Mouse (Mus musculus): ENCODE measurements at regions not wholly inside any gene's neighbourhood (a gene's known extent, or its start where the extent isn't known, plus 50 kb on each side); places are given as distances from the start of the nearest gene placed in this dataset.

- no peak for TF ChIP-seq POLR2A (IDR thresholded peaks at IDR 0.05; ENCODE audit: borderline replicate concordance, low read depth, low read length)
- TF ChIP-seq CTCF (IDR thresholded peaks at IDR 0.05; ENCODE audit: low read depth, low read length) = no peak
Observed at GRCm38 (mm10) chrX:166785615-166786014, 200.1 kb upstream of the Egfl6 start.
